Mouse (Mus musculus) cerebellum, adult 2 months (tissue): ENCODE data around the gene Tmem60. TPM values are rescaled to one million over a fixed set of nuclear protein-coding genes. Genes with fewer than 3 reads are reported as not detected.

Experiments
- DNase-seq, 2 experiments: peaks; one replicate each; pipeline ENCODE4 v3.0.0; 2021
- H3K27ac ChIP-seq: fragments of 200-500 bp; 2 replicates; pipeline ENCODE4 v1.5.1; 2012; ENCODE audit warnings: low read length, control low read depth, inconsistent platforms; ENCODE audit not compliant: insufficient read depth
- H3K27me3 ChIP-seq: fragments of 200-500 bp; 2 replicates; pipeline ENCODE4 v1.6.1; 2012; ENCODE audit warnings: inconsistent platforms, mild to moderate bottlenecking, low read length, moderate library complexity; ENCODE audit not compliant: control insufficient read depth, insufficient read depth
- H3K4me1 ChIP-seq: fragments of 200-500 bp; 2 replicates; pipeline ENCODE4 v1.6.1; 2011; ENCODE audit warnings: low read length; ENCODE audit not compliant: control insufficient read depth, insufficient read depth
- H3K4me3 ChIP-seq: fragments of 200-500 bp; replicated peaks from 2 replicates; pipeline ENCODE3; 2011; ENCODE audit warnings: mild to moderate bottlenecking, low read depth, low read length, control low read depth; ENCODE audit not compliant: insufficient read depth
- CTCF ChIP-seq: fragments of 200-500 bp; IDR thresholded peaks from 2 replicates; pipeline ENCODE4 v1.5.1; 2011; ENCODE audit warnings: low read depth, mild to moderate bottlenecking, control low read depth, low read length, moderate library complexity, borderline replicate concordance; ENCODE audit not compliant: insufficient read depth
- POLR2A ChIP-seq: fragments of 200-500 bp; IDR thresholded peaks from 2 replicates; pipeline ENCODE4 v1.6.1; 2011; ENCODE audit warnings: low read length, control low read depth, borderline replicate concordance; ENCODE audit not compliant: insufficient read depth
- WGBS: fragments of 180-500 bp; shearing (Covaris S2); methylation state at CpG from one replicate; pipeline ENCODE4 v1.1.7; 2018; 5-methylcytosine and 5-hydroxymethylcytosine counted together
- polyA plus RNA-seq: library from polyadenylated mRNA; depleted of rRNA; stranded (reverse); fragments of >200 nt; gene quantifications from 2 replicates; pipeline ENCODE4 v1.2.3, GENCODE M21; 2012; rRNA removed

The Tmem60 gene
- polyA plus RNA-seq, 1 experiment: 44.4 TPM

DNA sequence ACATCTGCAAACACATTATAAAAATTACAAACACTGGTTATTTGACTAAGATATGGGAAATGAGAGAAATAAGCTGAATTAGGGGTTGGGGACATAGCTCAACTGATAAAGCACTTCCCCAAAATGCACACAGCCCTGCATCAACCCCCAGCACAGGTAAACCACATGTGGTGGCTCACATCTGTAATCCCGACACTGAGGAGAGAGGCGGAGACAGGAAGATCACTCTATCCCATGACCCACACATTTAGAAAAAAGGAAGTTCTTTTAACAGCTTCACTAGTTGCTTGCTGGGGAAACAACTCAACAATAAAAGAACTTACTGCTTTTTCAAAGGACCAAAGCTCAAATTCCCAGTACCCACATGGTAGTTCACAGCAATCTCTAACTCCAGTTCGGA, 50.6 kb downstream of the Tmem60 start:
- TF ChIP-seq CTCF: no peak
- TF ChIP-seq POLR2A: no peak
- peaks cover 12% of the 10 kb centered on the region; the same call in 1 of the 2 replicates for H3K4me1 ChIP-seq
- no peaks in the 10 kb centered on the region for H3K27me3 ChIP-seq
- no peak overlapping the region for H3K27ac ChIP-seq
- H3K4me3 ChIP-seq: no peak overlapping the region
- DNase-seq: no peak
- 97% methylated on average over 3 of the region's 3 CpGs for WGBS

DNA sequence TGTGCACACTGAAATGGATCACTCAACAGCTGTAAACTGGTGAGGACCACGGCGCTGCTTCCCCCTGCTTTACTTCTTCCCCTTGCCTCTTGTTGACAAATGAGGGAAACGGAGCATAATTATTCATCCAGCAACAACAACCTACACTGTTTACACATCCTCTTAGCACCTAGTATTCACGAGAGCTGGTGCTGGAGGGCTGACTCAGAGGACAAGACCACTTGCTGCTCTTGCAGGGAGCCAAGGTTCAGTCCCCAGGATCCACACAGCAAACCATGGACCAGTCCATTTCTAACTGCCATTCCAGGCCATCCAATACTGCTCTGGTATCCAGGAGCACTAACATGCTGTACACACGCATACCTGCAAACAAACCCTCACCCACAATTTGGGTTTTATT, 53.9 kb downstream of the Tmem60 start:
- peaks cover 22% of the 10 kb centered on the region; the same call in 1 of the 2 replicates for H3K4me1 ChIP-seq
- H3K4me3 ChIP-seq: no peak overlapping the region
- H3K27ac ChIP-seq: no peak overlapping the region
- no peaks in the 10 kb centered on the region for H3K27me3 ChIP-seq
- DNase-seq: no peak
- 67% methylated on average over 5 of the region's 5 CpGs for WGBS
- TF ChIP-seq POLR2A (no peak), CTCF (no peak)

Other genes starting within 250 kb of the Tmem60 start
- gene Phtf2, start 67 bp upstream of the Tmem60 start, polyA plus RNA-seq: 10.2 and 10.8 TPM in 2 replicates
- 12.9 and 14.4 TPM in 2 replicates for gene Rsbn1l, start 74.2 kb downstream of the Tmem60 start, polyA plus RNA-seq
- 48.5 and 52.1 TPM in 2 replicates for gene Ptpn12, start 173.7 kb downstream of the Tmem60 start, polyA plus RNA-seq